Mouse (Mus musculus) gastrocnemius, adult 18-20 months (tissue): ENCODE measurements at regions not wholly inside any gene's neighbourhood (a gene's known extent, or its start where the extent isn't known, plus 50 kb on each side); places are given as distances from the start of the nearest gene placed in this dataset.

ENCODE experiments used
- DNase-seq: peaks from one replicate; pipeline ENCODE4 v3.0.0; 2021; ENCODE audit warnings: low spot score

GRCm38 (mm10) chr7:68945886-68946863 is 197.1 kb upstream of the Arrdc4 start:
- no peak for DNase-seq

DNA sequence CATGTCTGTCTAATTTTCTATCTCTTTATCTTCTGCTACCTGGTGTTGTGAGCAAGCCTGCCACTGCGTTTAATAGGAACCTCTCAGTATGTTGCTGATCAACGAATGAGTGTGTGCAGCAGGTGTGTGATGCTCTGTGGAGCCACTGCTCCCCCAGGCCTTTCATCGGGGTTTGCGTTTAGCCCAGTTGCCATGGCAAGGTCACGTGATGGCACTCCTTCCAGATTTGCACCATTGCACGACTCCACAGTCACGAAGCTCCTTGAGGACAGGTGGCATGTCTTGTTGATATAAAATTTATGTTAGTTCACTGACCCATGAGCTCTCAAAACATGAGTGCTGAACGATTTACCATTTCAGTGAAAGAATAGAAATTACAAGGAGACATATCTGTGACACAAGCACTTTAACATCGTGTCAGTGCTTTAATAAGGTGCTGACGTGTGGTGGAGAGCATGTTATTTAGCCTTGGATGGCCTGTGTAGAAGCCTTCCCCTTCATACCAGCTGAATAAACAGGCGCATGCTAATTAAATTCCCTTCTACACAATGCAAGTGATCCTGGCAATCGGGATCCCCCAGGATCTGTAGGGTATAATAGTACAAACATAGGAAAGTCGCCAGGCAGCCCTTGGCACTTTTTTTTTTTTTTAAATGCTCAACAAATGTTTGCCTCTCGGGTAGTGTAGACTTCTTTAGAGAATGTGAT is 181.7 kb upstream of the Arrdc4 start:
- DNase-seq, result no peak

DNA sequence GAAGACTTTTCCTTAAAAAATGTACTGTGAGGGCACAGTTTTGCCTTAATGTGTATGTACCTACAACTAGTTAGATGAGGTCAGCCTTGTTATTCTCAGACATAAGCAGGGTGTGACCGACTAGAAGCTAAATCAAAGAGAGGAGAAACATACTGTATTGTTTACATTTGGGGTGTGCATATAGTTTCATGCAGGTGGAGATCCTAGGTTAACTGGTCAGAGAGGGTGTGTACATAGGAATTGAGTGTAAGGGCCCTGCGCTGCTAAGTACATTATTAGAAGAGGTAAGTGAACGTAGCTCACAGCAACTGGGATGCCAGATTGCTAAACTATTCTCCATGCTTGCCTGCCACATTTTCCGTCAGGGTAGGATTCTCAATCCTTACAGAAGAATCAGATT is 180.6 kb upstream of the Arrdc4 start:
- DNase-seq, result no peak

GRCm38 (mm10) chr7:68925640-68926039 is 176.6 kb upstream of the Arrdc4 start:
- no peak for DNase-seq

DNA sequence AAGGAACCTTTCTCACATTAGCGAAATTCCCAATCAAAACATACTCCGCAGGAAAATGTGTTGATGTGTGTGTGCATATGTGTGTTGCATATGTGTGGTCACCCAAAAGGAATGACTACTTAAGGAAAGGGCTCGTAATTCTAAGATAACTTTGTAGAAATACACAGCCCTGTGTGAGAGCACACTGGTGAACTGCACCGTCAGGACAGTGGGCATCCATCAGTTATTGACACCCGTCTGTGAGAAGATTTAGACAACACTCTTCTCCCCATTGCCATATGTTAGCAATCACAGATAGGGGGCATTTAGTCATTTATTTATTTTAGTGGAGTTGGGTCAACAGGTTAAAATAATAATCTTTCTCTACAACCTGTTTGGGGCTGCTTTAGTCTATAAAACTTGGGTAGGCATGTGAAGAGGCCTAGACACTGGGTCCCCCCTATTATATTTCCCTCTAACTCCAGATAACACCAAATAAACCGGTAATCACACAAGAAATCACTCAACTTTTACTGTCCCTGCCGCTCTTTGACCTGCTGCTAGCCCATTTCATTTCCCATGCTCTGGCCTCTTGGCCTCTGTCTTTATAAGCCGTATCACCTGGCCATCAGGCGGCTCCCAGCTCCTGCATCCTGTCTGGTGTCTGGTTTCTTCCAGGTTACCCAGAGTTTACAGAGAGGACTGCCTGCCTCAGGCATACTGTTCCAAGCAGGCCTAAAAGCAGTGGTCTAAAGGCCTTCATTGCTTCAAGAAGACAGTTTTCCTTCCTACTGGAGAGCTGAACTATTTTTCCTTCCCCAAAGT is 169.8 kb upstream of the Arrdc4 start:
- DNase-seq, result no peak

DNA sequence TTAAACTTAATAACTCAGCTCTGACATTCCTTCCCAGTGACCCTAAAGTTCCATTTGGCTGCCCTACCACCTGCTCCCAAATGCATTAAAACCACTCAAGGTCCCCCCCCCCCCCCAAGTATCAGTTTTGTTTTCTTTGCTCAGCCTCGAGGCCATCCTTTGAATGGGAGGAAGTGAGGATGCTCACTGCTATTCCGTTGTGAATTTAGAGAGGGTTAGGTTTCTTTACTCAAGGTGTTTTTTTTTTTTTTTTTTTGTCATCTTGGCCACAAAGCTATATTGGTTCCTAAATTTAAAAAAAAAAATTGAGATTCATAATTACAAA is 168.8 kb upstream of the Arrdc4 start:
- DNase-seq, result no peak

GRCm38 (mm10) chr7:68917137-68917875 is 168.3 kb upstream of the Arrdc4 start:
- DNase-seq, result no peak

DNA sequence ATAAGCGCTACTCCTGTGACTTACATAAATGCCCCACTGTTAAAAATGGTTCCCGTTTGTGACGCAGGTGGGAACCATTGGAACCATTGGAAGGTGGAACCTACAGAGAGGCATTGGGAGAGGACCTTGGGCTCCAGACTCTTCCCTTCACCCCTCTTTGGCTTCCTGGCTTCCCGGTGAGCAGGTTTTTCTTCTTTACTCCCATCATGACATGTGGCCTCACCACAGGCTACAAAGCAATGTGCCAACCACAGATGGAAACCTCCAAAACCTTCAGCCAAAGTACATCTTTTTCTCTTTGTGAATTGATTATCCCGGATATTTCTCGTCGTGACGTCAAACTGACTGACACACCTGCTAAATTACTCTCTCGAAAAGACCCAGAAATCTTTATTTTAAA is 166.9 kb upstream of the Arrdc4 start:
- DNase-seq, result no peak

DNA sequence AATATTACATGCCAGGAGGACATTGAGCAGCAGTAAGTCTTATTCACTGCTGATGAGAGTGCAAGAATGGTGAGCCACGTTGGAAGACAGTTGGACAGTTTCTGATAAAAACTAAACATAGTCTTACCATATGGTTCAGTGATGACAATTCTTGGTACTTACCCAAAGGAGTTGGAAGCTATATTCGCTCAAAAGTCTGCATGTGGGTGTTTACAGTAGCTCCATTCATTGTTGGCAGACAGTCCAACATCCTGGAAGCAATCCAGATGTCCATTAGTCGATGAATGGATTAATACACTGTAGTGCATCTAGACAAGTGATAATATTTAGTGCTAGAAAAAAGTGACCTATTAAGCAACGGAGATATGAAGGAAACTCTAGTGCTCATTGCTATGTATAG is 165.3 kb upstream of the Arrdc4 start:
- no peak for DNase-seq

- no peak for DNase-seq
Observed at GRCm38 (mm10) chr7:68911989-68912655, 163.1 kb upstream of the Arrdc4 start.

GRCm38 (mm10) chr7:68911562-68911961 is 162.5 kb upstream of the Arrdc4 start:
- no peak for DNase-seq

DNA sequence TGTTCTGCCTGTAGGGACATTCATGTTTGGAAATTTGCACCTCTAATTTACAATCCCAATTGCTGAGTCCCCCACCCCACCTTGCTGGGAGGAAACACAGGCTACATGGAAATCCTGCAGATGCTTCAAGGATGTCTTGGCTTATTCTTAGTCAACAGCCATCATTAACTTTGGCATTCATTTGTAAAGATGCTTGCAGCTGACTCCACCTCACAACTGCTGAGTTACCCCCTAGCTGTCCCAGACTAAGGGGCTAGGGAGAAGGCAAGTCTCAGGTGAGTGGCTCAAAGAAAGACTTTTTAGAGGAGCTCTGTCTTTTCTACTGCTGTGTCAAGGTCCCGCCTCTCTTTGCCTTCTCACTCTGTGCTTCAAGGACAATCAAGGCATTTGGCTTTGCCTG is 160.7 kb upstream of the Arrdc4 start:
- no peak for DNase-seq

DNA sequence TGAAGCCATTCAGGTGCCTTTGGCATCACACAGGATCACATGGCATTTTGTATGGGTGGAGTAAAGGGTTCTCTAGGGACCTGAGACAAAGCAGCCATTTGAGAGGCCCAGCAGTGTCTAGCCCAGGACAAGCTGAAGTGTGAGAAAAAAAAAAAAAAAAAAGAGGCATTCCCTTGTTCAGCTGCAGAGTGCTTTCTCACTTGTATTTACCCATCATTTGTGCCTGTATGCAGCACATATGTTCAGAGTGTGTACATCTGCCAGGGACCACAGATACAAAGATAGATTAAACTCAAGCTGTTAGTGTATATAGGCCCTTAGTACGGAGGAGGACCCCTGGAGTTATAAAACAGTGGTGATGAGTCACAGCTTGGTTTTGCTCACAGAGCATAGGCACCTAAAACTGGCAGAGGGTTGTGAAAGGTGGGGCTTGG is 159.4 kb upstream of the Arrdc4 start:
- DNase-seq, result no peak

DNA sequence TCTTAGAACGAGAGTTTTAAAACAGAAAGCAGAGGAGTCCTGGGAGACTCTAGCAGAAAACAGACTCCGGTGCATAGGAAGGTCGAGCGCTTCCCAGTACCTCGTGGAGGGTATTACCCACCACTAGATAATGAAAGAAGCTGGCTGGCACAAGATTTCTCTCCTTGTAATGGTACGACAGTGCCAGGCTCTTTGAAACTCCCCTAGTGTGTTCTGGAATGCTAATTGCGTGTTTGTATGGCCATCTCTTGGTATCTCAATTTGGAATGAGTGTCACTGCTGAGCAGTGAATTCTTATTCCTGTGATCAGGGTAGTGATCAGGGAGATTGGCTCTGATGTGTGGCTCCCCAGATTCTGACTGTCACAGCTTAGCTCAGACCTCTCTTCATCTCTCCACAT is 158.8 kb upstream of the Arrdc4 start:
- no peak for DNase-seq

DNA sequence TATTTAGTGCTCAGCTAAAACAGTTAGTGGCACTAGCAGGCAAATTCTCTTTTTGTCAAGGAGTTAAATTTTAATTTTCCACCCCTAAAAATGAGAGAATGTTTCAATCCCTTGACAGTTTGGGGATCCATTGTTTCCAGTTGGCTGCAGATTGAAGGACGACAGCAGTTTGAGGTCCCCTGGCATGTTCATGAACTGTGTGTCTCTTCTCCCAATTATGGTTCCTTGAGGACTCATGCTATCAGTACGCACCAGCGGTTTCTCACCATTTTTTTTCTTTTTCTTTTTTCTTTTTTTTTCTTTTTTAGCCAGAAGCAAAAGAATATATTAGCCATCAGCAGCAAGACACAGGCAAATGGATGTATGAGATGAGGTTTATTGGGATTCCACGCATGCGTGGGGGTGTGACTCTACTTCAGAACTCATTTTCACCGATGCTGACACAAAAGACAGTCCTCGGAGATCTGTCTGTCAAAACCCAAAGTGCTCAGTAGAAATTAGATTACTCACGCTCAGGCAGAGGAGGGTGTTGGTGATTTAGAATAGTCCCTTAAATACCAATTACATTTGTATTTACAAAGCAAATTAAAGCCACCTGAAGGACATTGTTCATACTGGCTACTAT is 157.8 kb upstream of the Arrdc4 start:
- DNase-seq, result no peak

DNA sequence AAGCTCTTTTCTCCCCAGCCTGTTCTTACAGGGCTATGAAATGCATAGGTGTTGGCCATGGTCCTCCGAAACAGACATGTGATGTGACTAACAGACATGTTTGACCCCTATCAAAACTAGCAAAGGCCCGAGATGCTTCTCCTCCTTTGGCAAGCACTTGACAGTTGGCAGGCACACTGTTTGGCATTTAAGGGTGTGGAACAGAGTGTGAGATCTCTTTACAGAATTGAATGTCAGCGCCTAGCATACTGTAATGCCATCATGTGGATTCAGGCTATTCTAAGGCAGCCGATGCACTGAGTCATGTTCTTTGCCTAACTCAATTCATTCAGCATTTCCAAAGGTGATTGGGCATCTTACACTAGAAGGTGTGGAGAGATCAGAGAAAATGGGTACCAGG is 156.8 kb upstream of the Arrdc4 start:
- DNase-seq, result no peak

DNA sequence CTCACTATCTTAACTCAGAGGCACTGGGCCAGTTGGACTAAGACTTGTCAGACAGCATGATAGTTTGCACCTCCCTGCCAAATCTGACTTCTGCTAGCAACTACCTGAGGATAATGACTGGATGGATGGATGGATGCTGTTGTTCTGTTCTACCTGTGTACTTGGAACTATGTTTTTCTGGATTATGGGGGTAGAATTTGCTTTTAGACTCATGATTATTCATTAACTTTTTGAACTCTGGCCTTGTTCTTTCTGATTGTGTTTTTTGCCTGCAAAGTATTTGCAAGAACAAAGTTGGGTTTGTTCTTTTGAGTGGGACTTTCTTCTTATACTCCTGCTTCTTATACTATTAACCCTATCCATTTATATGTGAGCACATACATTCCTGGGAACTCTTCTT is 137.1 kb upstream of the Arrdc4 start:
- no peak for DNase-seq

DNA sequence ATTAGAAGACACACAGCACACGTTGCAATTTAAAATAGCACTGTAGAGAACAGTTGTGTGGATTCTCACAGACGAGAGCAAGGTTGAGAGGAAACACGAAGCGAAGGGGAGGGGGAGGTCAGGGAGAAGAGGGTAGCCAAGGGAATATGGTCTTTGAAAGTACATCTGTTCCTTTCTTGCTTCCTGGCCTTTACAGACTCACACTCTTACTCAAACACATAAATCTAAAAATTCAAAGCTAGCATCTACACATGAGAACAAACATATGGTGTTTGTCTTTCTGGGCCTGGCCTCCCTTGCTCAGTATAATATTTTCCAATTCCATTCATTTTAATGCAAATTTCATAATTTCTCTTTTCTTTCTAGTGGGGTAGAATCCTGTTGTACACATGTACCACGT is 124.0 kb upstream of the Arrdc4 start:
- no peak for DNase-seq

DNA sequence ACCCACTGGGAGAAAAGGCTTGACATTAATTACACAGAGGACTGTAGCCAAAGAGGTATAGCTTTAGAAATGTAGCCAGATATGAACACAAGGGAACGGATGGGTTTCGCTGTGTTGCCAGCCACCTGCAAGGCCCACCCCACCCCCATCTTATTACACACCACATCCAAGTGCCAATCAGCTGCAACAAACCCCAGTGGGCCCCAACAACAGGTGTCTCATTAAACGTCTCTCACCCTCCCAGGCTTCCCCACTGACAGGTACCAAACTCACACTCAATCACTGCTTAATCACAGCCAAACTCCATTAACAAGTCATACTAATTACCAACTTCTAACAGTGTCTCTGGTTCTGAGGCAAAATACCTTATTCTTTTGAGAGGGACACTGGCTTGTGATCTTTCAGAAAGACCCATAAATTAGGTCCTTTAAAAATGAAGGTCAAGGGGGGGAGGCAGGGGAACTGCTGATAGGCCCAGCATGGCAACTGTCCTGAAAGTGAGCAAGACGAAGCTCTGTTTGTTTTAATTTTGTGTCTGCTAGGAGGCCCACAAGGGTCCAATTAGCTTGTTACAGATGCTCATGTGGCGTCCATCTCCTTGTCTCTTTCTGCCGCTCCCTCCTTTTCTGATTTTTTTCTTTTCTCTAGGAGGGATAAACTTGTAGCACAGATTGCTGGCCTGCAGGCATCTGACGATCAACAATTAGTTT is 115.4 kb upstream of the Arrdc4 start:
- DNase-seq, result no peak
